ENCODE assay signal across 8 mouse cellular contexts in the genomic region with DNA sequence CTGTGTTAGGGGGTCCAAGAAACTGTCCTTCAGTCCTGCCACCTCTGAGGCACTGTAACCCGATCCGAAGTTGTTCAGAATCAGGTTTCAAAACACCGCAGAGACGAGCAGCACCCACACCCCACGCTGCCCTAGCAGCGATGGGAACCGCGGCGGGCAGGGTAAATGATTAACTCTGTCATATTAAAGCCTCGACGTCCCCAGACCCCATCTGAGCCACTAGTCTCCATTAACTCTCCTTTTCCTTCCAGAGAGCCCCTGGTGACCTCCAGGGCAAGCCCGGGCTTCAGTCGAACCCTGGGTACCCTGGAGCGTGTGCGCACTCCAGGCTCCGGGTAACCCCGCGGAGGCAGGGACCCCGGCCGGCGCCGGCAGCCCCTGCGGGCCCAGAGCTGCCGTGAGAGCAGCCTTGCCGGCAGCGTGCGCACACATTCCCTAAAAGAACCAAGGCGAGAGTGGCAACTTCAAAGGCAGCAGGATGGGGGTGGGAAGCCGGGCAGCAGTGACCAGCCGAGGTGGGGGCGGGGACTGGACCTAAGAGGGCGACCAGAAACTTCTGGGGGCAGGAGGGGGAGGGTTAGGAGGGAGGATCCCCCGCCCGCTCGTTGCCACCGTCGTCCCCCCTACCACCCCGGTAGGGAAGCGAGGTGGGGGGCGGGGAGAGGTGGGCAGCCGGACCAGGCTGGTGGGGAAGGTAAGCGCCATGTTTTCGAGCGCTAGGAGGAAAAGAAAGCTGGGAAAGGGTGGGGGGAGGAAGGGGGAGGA. TPM values are rescaled to one million over a fixed set of nuclear protein-coding genes. Genes with fewer than 3 reads are reported as not detected.
A peak's percentile ranks its signal among the peaks of the same experiment; 100 is the strongest.
DNase-seq lines count a peak whose midpoint lies in the region; ATAC-seq and TF ChIP-seq lines count a peak whose summit lies in the region.

No protein-coding gene starts in this region.

- under 1% methylated on average over 40 of the region's 44 CpGs for WGBS in heart, embryonic 14.5 days
- under 1% methylated on average over 44 of the region's 44 CpGs for WGBS in kidney, embryonic 16.5 days
- 2% methylated on average over 39 of the region's 44 CpGs for WGBS in macrophage (ENCODE audit: missing documents)
- WGBS in stomach, embryonic 15.5 days: 1% methylated on average over 43 of the region's 44 CpGs

- H3K79me2 ChIP-seq in CH12.LX (replicated peaks; ENCODE audit: control insufficient read depth, extremely low read depth, insufficient read depth, poor library complexity, severe bottlenecking) (peaks cover 8% of the 10 kb centered on the region; the same call in 1 of the 2 replicates), macrophage (ENCODE audit: inconsistent target) (no peaks in the 10 kb centered on the region)

- TF ChIP-seq EP300 in CH12.LX (IDR thresholded peaks at IDR 0.05; ENCODE audit: low read length): no peak

- dilution Hi-C loops in CH12.LX (cut with MboI; ENCODE audit: extremely low pct_ligation_motif_present, extremely low pct_unique_long_range_greater_than_20kb, low sequenced_read_pairs): no loop called here

- peak overlapping the region; percentile 77 for H3K9ac ChIP-seq in CH12.LX (ENCODE audit: insufficient read depth, low read depth)
- H3K9ac ChIP-seq in heart, embryonic 14.5 days (ENCODE audit: low read length): peak overlapping the region; percentile 82
- H3K9ac ChIP-seq in kidney, embryonic 16.5 days (replicated peaks; ENCODE audit: low read length): peak overlapping the region; percentile 80
- peak overlapping the region; percentile 41; the same call in 1 of the 2 replicates for H3K9ac ChIP-seq in stomach, embryonic 15.5 days

- peaks cover 8 to 42% of the 10 kb centered on the region in 2 experiments; a peak in 3 of 4 replicates for H3K4me1 ChIP-seq in CH12.LX (ENCODE audit: control insufficient read depth in 1 of 2, insufficient read depth in 2 of 2)
- H3K4me1 ChIP-seq in G1E (ENCODE audit: insufficient read depth, low read depth, low read length): peaks cover 41% of the 10 kb centered on the region
- peaks cover 11% of the 10 kb centered on the region in 2 experiments for H3K4me1 ChIP-seq in heart, embryonic 14.5 days (ENCODE audit: control insufficient read depth in 2 of 2, insufficient read depth in 2 of 2, low read length in 2 of 2)
- peaks cover 16% of the 10 kb centered on the region for H3K4me1 ChIP-seq in kidney, embryonic 16.5 days (ENCODE audit: insufficient read depth, low read length)
- peaks cover 9% of the 10 kb centered on the region for H3K4me1 ChIP-seq in stomach, embryonic 15.5 days

- DNase-seq in CH12.LX (ENCODE audit: extremely low read depth): no peak
- peak; percentile 66 for DNase-seq in G1E (ENCODE audit: low spot score)
- peak; percentile 86 for DNase-seq in embryo, embryonic 11 days
- DNase-seq in natural killer cell, adult 2 months (ENCODE audit: low spot score in 2 of 2): no peak

- no peak overlapping the region for H3K27ac ChIP-seq in CH12.LX (ENCODE audit: insufficient read depth, low read depth)
- H3K27ac ChIP-seq in heart, embryonic 14.5 days (replicated peaks in 1 of 2; ENCODE audit: control insufficient read depth in 1 of 2, insufficient read depth in 1 of 2, low read depth in 2 of 2, low read length in 2 of 2): peak overlapping the region in 1 of 2 experiments; percentile 65; a peak in 2 of 4 replicates
- peak overlapping the region; percentile 96 for H3K27ac ChIP-seq in kidney, embryonic 16.5 days (ENCODE audit: low read length)
- no peak overlapping the region for H3K27ac ChIP-seq in macrophage
- no peak overlapping the region for H3K27ac ChIP-seq in stomach, embryonic 15.5 days

- TF ChIP-seq POLR2A in CH12.LX (IDR thresholded peaks at IDR 0.05; ENCODE audit: low read depth, low read length): no peak

- H3K4me3 ChIP-seq in CH12.LX (replicated peaks in 1 of 3; ENCODE audit: low read depth in 2 of 3, low read length in 2 of 3, poor library complexity in 1 of 3) (peak overlapping the region; percentile 86 to 91 (median 90)), G1E (ENCODE audit: low read depth, low read length) (peak overlapping the region; percentile 83), macrophage (ENCODE audit: inconsistent target) (peak overlapping the region; percentile 27)
- H3K4me3 ChIP-seq in heart, embryonic 14.5 days (ENCODE audit: control insufficient read depth in 1 of 2, insufficient read depth in 1 of 2, low read depth in 1 of 2, low read length in 2 of 2): peak overlapping the region; percentile 85
- H3K4me3 ChIP-seq in kidney, embryonic 16.5 days (ENCODE audit: low read length): peak overlapping the region; percentile 70
- H3K4me3 ChIP-seq in stomach, embryonic 15.5 days (replicated peaks): peak overlapping the region; percentile 57

- peak overlapping the region; percentile 53 for H3K4me2 ChIP-seq in CH12.LX (ENCODE audit: insufficient read depth, low read depth, poor library complexity, severe bottlenecking)
- H3K4me2 ChIP-seq in heart, embryonic 14.5 days (ENCODE audit: low read length): peak overlapping the region; percentile 98
- peak overlapping the region; percentile 86 for H3K4me2 ChIP-seq in kidney, embryonic 16.5 days (replicated peaks; ENCODE audit: low read depth, low read length)
- peak overlapping the region; percentile 100 for H3K4me2 ChIP-seq in stomach, embryonic 15.5 days

- TF ChIP-seq RAD21 in CH12.LX (IDR thresholded peaks at IDR 0.05; ENCODE audit: low read depth, low read length): no peak

- peaks cover 19% of the 10 kb centered on the region for H3K27me3 ChIP-seq in CH12.LX (replicated peaks)
- peaks cover 56% of the 10 kb centered on the region for H3K27me3 ChIP-seq in G1E (ENCODE audit: insufficient read depth, low read length)
- no peaks in the 10 kb centered on the region for H3K27me3 ChIP-seq in heart, embryonic 14.5 days (ENCODE audit: control insufficient read depth, insufficient read depth, low read length)
- no peaks in the 10 kb centered on the region for H3K27me3 ChIP-seq in kidney, embryonic 16.5 days (ENCODE audit: insufficient read depth, low read length)
- H3K27me3 ChIP-seq in stomach, embryonic 15.5 days (replicated peaks): peaks cover 13% of the 10 kb centered on the region

- H3K9me3 ChIP-seq in CH12.LX (replicated peaks; ENCODE audit: low read length) (no peaks in the 10 kb centered on the region), G1E (replicated peaks) (no peaks in the 10 kb centered on the region)
- no peaks in the 10 kb centered on the region for H3K9me3 ChIP-seq in heart, embryonic 14.5 days (ENCODE audit: control insufficient read depth, low read length)
- no peaks in the 10 kb centered on the region for H3K9me3 ChIP-seq in kidney, embryonic 16.5 days (ENCODE audit: low read length)
- no peaks in the 10 kb centered on the region for H3K9me3 ChIP-seq in stomach, embryonic 15.5 days

- no peak for TF ChIP-seq CTCF in CH12.LX (conservative IDR thresholded peaks at IDR 0.05 in 1 of 2, IDR thresholded peaks at IDR 0.05 in 1 of 2; ENCODE audit: low read depth in 2 of 2, low read length in 2 of 2)
- TF ChIP-seq CTCF in G1E (IDR thresholded peaks at IDR 0.05; ENCODE audit: low read depth, low read length): no peak

- peaks cover 9 to 36% of the 10 kb centered on the region in 2 experiments for H3K36me3 ChIP-seq in CH12.LX (replicated peaks in 1 of 2; ENCODE audit: control insufficient read depth in 1 of 2, insufficient read depth in 1 of 2, low read length in 1 of 2)
- H3K36me3 ChIP-seq in G1E (replicated peaks): peaks cover 18% of the 10 kb centered on the region
- H3K36me3 ChIP-seq in heart, embryonic 14.5 days (ENCODE audit: control insufficient read depth, insufficient read depth, low read length): peaks cover 8% of the 10 kb centered on the region; the same call in 1 of the 2 replicates
- H3K36me3 ChIP-seq in kidney, embryonic 16.5 days (ENCODE audit: insufficient read depth, low read length): 0 out of 2 replicates have a peak, but pooled peaks cover 6% of the 10 kb centered on the region
- H3K36me3 ChIP-seq in macrophage (ENCODE audit: inconsistent target): no peaks in the 10 kb centered on the region
- H3K36me3 ChIP-seq in stomach, embryonic 15.5 days: no peaks in the 10 kb centered on the region

- no peak for ATAC-seq in G1E (ENCODE audit: extremely low read depth, insufficient number of reproducible peaks, low FRiP score, poor library complexity, severe bottlenecking)
- ATAC-seq in heart, embryonic 14.5 days (ENCODE audit: insufficient number of reproducible peaks, insufficient read depth, low FRiP score, low read depth): no peak
- peak; percentile 32 for ATAC-seq in kidney, embryonic 16.5 days (ENCODE audit: low FRiP score, low TSS enrichment)
- ATAC-seq in stomach, embryonic 15.5 days (ENCODE audit: insufficient read depth, low FRiP score, low read depth): peak; percentile 19; the same call in 1 of the 2 replicates

- in situ Hi-C loops in CH12.LX (cut with MboI; ENCODE audit: low pct_ligation_motif_present, low pct_unique_long_range_greater_than_20kb, low sequenced_read_pairs): no loop called here

RNA-seq across cellular contexts. Expression of a gene that starts 1.5 kb away (rescaled TPM):
- total RNA-seq in CH12.LX (2012; rRNA removed): 2.0 and 2.4 TPM in 2 replicates
- total RNA-seq in CH12.LX (2014; rRNA removed): 2.2 and 2.4 TPM in 2 replicates
- 1.9 and 2.5 TPM in 2 replicates for polyA plus RNA-seq in CH12.LX (2012; ENCODE audit: insufficient read length, low read depth)
- total RNA-seq in G1E (2014; fragmentation: Nextera tagmentation): 10.0 and 11.3 TPM in 2 replicates
- 2.8 and 3.2 TPM in 2 replicates for total RNA-seq in G1E (2017)
- polyA plus RNA-seq in G1E (2012): 0.58 and 0.73 TPM in 2 replicates
- polyA plus RNA-seq in heart, embryonic 14.5 days (2014; fragmentation: Nextera tagmentation; extraction: Ambion mirVana): 1.2 and 1.4 TPM in 2 replicates
- polyA plus RNA-seq in kidney, embryonic 16.5 days (2015; fragmentation: Nextera tagmentation; extraction: Ambion mirVana): 3.9 TPM in 2 replicates
- total RNA-seq in macrophage (2018; cell fraction: chromatin; rRNA removed): under 1 TPM in 1 of 26 experiments, not detected in 25; 0.70 TPM
- total RNA-seq in macrophage (2018; cell fraction: cytosol; rRNA removed): under 1 TPM in 2 of 26 experiments, not detected in 24; under 0.01 to 0.03 TPM
- under 1 TPM in 1 of 26 experiments, not detected in 25; 0.10 TPM for total RNA-seq in macrophage (2018; cell fraction: nucleus; rRNA removed)
- polyA plus RNA-seq in macrophage (2018): not detected in 3 replicates
- polyA plus RNA-seq in stomach, embryonic 15.5 days (2015; fragmentation: Nextera tagmentation; extraction: Ambion mirVana): 0.74 and 0.90 TPM in 2 replicates

RNA-seq across cellular contexts. Expression of a gene that starts 11.8 kb away (rescaled TPM):
- total RNA-seq in CH12.LX (2012; rRNA removed) (38.1 and 39.4 TPM in 2 replicates), CH12.LX (2014; rRNA removed) (64.2 and 73.8 TPM in 2 replicates), G1E (2014; fragmentation: Nextera tagmentation) (34.0 and 37.0 TPM in 2 replicates), G1E (2017) (69.8 and 70.7 TPM in 2 replicates)
- polyA plus RNA-seq in CH12.LX (2012; ENCODE audit: insufficient read length, low read depth) (69.0 TPM in 2 replicates), G1E (2012) (4.8 and 5.1 TPM in 2 replicates), macrophage (2018) (9.9 to 13.5 TPM (median 12.3 TPM) in 3 replicates)
- 28.2 and 28.8 TPM in 2 replicates for polyA plus RNA-seq in heart, embryonic 14.5 days (2014; fragmentation: Nextera tagmentation; extraction: Ambion mirVana)
- 32.5 and 35.8 TPM in 2 replicates for polyA plus RNA-seq in kidney, embryonic 16.5 days (2015; fragmentation: Nextera tagmentation; extraction: Ambion mirVana)
- total RNA-seq in macrophage (2018; cell fraction: chromatin; rRNA removed): 10 to 100 TPM in 25 of 26 experiments, 1 to 10 TPM in 1; 7.6 to 32.7 (median 23.7) TPM
- total RNA-seq in macrophage (2018; cell fraction: cytosol; rRNA removed): 10 to 100 TPM in 18 of 26 experiments, 1 to 10 TPM in 8; 6.5 to 13.5 (median 10.9) TPM
- total RNA-seq in macrophage (2018; cell fraction: nucleus; rRNA removed): 10 to 100 TPM in 20 of 26 experiments, 1 to 10 TPM in 6; 5.5 to 26.3 (median 13.9) TPM
- polyA plus RNA-seq in stomach, embryonic 15.5 days (2015; fragmentation: Nextera tagmentation; extraction: Ambion mirVana): 24.2 and 26.7 TPM in 2 replicates

RNA-seq across cellular contexts. Expression of a gene that starts 58.1 kb away (rescaled TPM):
- total RNA-seq in CH12.LX (2012; rRNA removed) (8.1 and 9.5 TPM in 2 replicates), CH12.LX (2014; rRNA removed) (7.6 and 7.9 TPM in 2 replicates), G1E (2014; fragmentation: Nextera tagmentation) (1.9 and 3.8 TPM in 2 replicates), G1E (2017) (2.0 and 2.9 TPM in 2 replicates)
- polyA plus RNA-seq in CH12.LX (2012; ENCODE audit: insufficient read length, low read depth) (16.1 and 16.5 TPM in 2 replicates), G1E (2012) (2.2 and 2.5 TPM in 2 replicates), macrophage (2018) (0.09 TPM in 1 of 3 replicates, not detected in the others)
- 0.09 and 0.27 TPM in 2 replicates for polyA plus RNA-seq in heart, embryonic 14.5 days (2014; fragmentation: Nextera tagmentation; extraction: Ambion mirVana)
- polyA plus RNA-seq in kidney, embryonic 16.5 days (2015; fragmentation: Nextera tagmentation; extraction: Ambion mirVana): 0.47 and 0.66 TPM in 2 replicates
- 1 to 10 TPM in 5 of 26 experiments, under 1 TPM in 3, not detected in 18; 0.22 to 8.0 (median 2.8) TPM for total RNA-seq in macrophage (2018; cell fraction: chromatin; rRNA removed)
- 1 to 10 TPM in 2 of 26 experiments, under 1 TPM in 22, not detected in 2; 0.03 to 3.8 (median 0.14) TPM for total RNA-seq in macrophage (2018; cell fraction: cytosol; rRNA removed)
- total RNA-seq in macrophage (2018; cell fraction: nucleus; rRNA removed): 10 to 100 TPM in 1 of 26 experiments, 1 to 10 TPM in 4, under 1 TPM in 8, not detected in 13; 0.14 to 11.5 (median 0.75) TPM
- polyA plus RNA-seq in stomach, embryonic 15.5 days (2015; fragmentation: Nextera tagmentation; extraction: Ambion mirVana): 0.08 and 0.72 TPM in 2 replicates

Comparison
In these comparisons a context has a peak if more than half of its experiments do, and no peak if none do; other contexts are left out.
1. DNase-seq: peak in G1E (single experiment) and embryo, embryonic 11 days (single experiment); none in CH12.LX (single experiment) and natural killer cell, adult 2 months (0 of 2).
2. H3K4me3 ChIP-seq: peak in every context shown above with its lines; median percentile 90 in CH12.LX; 85 in heart, embryonic 14.5 days; 83 in G1E; 70 in kidney, embryonic 16.5 days; 57 in stomach, embryonic 15.5 days; 27 in macrophage.
3. ATAC-seq: peak in kidney, embryonic 16.5 days (single experiment) and stomach, embryonic 15.5 days (single experiment); none in G1E (single experiment) and heart, embryonic 14.5 days (single experiment).
4. Peak in every context shown above with its lines, with median percentiles within 50 percentile points of each other: H3K4me2 ChIP-seq and H3K9ac ChIP-seq.